Mouse (Mus musculus): ENCODE results near the gene Ccdc17.

Ccdc17 gene

GRCm38 (mm10) chr4:116645624-116646023 is 49.2 kb downstream of the Ccdc17 start:
- DNase-seq (ENCODE audit: low read depth): no peak

GRCm38 (mm10) chr4:116649411-116649810 is 53.0 kb downstream of the Ccdc17 start:
- DNase-seq (ENCODE audit: low read depth): no peak
